Mouse (Mus musculus): Measurements from ENCODE around the gene Ssc4d. TPM values are rescaled to one million over a fixed set of nuclear protein-coding genes. Genes with fewer than 3 reads are reported as not detected.
A peak's percentile ranks its signal among the peaks of the same experiment; 100 is the strongest.

Ssc4d gene
- polyA plus RNA-seq, 1 experiment from 2014 or later: 2.4 TPM

DNA sequence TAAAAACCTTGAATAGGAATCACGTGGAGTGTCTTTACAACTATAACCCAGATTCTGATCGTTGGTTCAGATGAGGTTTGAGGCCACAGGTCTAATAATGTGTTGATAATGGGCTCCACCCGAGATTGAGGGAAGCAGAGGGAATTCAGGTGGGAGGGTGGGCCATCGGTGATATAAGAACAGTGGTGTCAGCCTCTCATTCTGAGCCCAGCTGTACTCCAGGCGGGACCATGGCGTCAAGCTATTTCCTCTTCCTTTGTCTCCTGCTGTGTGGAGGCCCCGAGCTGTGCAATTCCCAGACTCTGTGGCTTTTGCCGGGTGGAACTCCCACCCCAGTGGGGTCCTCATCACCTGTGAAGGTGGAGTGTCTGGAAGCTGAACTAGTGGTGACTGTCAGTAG lies 5.6 kb upstream of the Ssc4d start, which contains the start of gene Zp3:
Zp3 (plus strand) TSS at position 196 of the 400 bp plus-strand sequence.
- in situ Hi-C loops (cut with MboI; ENCODE audit: low pct_unique_long_range_greater_than_20kb): loop anchor here (5.0 kb wide), 2 partner anchors 67 to 207 kb away; no protein-coding TSS in a partner anchor
- no peak for TF ChIP-seq CTCF (IDR thresholded peaks at IDR 0.05)

DNA sequence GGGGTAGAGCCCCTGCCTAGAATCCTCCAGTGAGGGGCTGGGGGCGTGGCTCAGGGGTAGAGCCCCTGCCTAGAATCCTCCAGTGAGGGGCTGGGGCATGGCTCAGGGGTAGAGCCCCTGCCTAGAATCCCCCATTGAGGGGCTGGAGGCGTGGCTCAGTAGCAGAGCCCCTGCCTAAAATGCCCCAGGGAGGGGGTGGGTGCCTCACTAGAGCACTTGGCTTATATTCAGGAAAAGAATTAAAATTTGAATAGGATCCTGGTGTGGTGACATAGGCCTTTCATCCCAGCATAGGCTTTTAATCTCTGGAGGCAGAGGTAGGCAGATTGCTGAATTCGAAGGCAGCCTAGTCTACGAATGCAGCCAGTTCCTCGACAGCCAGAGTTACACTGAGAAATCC lies 5.0 kb upstream of the Ssc4d start:
- CTCF ChIA-PET: interaction anchor here (0.8 to 1.4 kb wide), 2 partner anchors 17 to 66 kb away, joined by 3 read pairs; no protein-coding TSS in a partner anchor
- in situ Hi-C loops (cut with MboI; ENCODE audit: low pct_unique_long_range_greater_than_20kb): no loop called here
- POLR2A ChIA-PET: no interaction called here
- ATAC-seq (no peak), DNase-seq (ENCODE audit: low read depth, low spot score) (no peak)
- H3K27me3 ChIP-seq: no peaks in the 10 kb centered on the region
- no peak for TF ChIP-seq CTCF (IDR thresholded peaks at IDR 0.05)

More for the DNA sequence above, 5.6 kb upstream of the Ssc4d start, which contains the start of gene Zp3:
- DNase-seq (ENCODE audit: low read depth, low spot score): no peak
- ChIA-PET CTCF (interaction anchor here (1.4 kb wide), 1 partner anchor 66 kb away, joined by 3 read pairs; no protein-coding TSS in a partner anchor), POLR2A (interaction anchor here (0.6 kb wide), 1 partner anchor 10 kb away, joined by 4 read pairs; no protein-coding TSS in a partner anchor)
- ATAC-seq: no peak
- no peaks in the 10 kb centered on the region for H3K27me3 ChIP-seq

DNA sequence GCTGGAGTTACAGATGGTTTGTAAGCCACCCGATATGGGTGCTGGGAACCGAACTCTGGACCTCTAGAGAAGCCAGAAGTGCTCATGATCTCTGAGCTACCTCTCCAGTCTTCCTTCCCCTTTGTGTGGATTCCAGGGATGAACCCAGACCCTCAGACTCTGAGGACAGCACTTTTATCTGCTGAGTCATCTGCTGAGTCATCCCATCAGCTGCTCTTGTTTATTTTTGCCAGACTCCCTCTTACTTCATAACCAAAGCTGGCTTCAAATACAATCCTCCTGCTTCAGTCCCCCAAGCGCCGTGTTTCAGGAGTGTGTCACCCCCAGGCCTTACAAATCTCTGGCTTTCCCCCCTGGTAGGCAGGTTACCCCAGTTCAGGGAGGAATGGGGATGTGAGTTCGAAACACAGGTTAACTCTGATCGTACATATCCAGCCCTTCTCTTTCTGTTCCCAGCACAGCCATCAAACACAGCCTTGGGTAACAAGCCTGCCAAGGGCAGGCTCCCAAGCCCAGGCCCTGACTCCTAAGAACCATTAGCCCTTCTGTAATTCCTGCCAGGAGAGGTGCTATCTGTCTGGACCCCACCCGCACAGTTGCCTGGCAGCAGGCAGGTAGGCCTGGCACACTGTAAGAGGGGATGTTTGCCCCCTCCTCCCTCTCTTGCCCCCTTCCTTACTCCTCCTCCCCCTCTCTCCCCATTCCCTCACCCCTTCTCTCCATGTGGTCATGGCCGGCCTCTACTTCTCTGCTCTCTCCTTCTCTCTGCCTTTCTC lies 1.8 kb upstream of the Ssc4d start:
- in situ Hi-C loops (cut with MboI; ENCODE audit: low pct_unique_long_range_greater_than_20kb): no loop called here
- POLR2A ChIA-PET: interaction anchor here (2.7 kb wide), 1 partner anchor 12 kb away, joined by 10 read pairs; no protein-coding TSS in a partner anchor
- TF ChIP-seq CTCF (IDR thresholded peaks at IDR 0.05): no peak
- CTCF ChIA-PET: no interaction called here
- DNase-seq (ENCODE audit: low read depth, low spot score) (peak; percentile 74), ATAC-seq (no peak)
- no peaks in the 10 kb centered on the region for H3K27me3 ChIP-seq

DNA sequence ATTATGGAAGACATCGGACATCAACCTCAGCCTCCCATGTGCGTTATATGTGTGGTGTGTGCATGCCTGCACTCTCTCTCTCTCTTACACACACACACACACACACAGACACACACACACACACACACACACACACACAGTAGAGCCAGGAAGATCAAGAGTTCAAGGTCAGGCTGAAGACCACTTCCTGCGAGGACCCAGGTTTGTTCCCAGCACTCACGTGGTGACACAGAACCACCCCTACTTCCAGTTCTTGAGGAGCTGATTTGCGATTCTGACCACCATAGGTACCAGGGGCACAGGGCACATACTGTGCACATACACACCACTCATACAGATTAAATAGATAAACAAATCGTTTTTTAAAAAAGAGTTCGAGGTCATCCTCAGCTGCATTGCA lies 2.5 kb downstream of the Ssc4d start:
- TF ChIP-seq CTCF (IDR thresholded peaks at IDR 0.05): no peak
- POLR2A ChIA-PET: no interaction called here
- in situ Hi-C loops (cut with MboI; ENCODE audit: low pct_unique_long_range_greater_than_20kb): no loop called here
- H3K27me3 ChIP-seq: no peaks in the 10 kb centered on the region
- ATAC-seq (no peak), DNase-seq (ENCODE audit: low read depth, low spot score) (no peak)
- CTCF ChIA-PET: no interaction called here

DNA sequence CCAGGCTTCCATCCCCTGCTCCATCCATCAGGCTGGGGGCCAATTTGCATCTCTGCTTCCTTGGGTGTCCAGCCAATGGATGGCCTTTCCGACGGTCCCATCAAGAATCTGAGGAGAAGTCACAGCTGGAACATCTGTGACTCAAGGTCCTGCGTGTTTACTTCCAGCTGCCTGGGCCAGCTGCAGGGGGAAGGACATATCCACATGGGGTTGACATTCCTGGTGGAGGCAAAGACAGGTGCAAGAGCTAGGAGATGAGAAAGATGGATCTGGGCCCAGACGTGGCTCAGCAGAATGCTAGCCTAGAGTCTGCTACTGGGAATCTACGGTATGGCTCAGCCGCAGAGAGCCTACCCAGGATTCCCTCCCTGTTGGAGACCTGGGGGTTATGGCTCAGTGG lies 4.1 kb downstream of the Ssc4d start:
- CTCF ChIA-PET: interaction anchor here (0.8 to 1.6 kb wide), 4 partner anchors 12 to 93 kb away, joined by 3 to 4 read pairs (median 3); no protein-coding TSS in a partner anchor
- POLR2A ChIA-PET: no interaction called here
- no peak for TF ChIP-seq CTCF (IDR thresholded peaks at IDR 0.05)
- no peak for DNase-seq (ENCODE audit: low read depth, low spot score)
- H3K27me3 ChIP-seq: no peaks in the 10 kb centered on the region
- in situ Hi-C loops (cut with MboI; ENCODE audit: low pct_unique_long_range_greater_than_20kb): no loop called here
- no peak for ATAC-seq

DNA sequence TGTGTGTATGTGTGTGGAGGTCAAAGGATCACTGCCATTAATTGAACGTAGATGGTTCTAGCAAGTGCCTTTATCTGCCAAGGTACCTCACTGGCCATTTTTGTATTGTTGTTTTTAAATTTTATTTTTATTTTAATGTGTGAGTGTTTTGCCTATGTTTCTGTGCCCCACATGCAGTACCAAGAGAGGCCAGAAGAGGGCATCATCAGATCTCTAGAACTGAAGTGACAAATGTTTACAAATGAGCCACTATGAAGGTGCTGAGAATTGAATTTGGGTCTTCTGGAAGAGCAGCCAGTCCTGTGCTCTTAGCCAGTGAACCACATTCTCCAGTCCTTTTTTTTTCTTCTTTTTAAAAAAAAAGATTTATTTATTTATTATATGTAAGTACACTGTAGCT lies 5.5 kb downstream of the Ssc4d start:
- ATAC-seq: no peak

DNA sequence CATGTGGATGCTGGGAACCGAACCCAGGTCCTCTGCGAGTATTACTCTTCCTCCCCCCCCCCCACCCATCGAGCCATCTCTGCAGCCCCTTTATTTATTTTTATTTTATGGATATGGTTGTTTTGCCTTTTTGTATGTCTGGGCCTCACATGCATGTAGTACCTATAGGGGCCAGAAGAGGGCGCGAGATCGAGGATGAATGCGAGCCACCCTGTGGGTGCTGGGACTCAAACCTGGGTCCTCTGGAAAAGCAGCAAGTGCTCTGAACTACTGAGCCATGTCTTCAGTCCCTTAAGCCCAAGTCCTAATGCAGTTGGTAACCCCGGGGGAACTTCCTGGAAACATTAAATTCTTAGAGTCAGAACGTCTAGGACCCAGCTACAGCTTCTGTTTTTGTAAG lies 7.5 kb downstream of the Ssc4d start:
- H3K27me3 ChIP-seq: no peaks in the 10 kb centered on the region
- no peak for ATAC-seq
- no peak for TF ChIP-seq CTCF (IDR thresholded peaks at IDR 0.05)
- DNase-seq (ENCODE audit: low read depth, low spot score): no peak
- CTCF ChIA-PET: interaction anchor here (0.8 to 1.5 kb wide), 4 partner anchors 11 to 89 kb away, joined by 3 to 5 read pairs (median 4); no protein-coding TSS in a partner anchor
- POLR2A ChIA-PET: interaction anchor here (0.6 kb wide), 1 partner anchor 25 kb away, joined by 6 read pairs; no protein-coding TSS in a partner anchor
- in situ Hi-C loops (cut with MboI; ENCODE audit: low pct_unique_long_range_greater_than_20kb): no loop called here

More for the DNA sequence above, 5.5 kb downstream of the Ssc4d start:
- ChIA-PET CTCF (interaction anchor here (1.2 to 1.6 kb wide), 3 partner anchors 13 to 92 kb away, joined by 3 read pairs; no protein-coding TSS in a partner anchor), POLR2A (no interaction called here)
- no peaks in the 10 kb centered on the region for H3K27me3 ChIP-seq
- DNase-seq (ENCODE audit: low read depth, low spot score): no peak
- TF ChIP-seq CTCF (IDR thresholded peaks at IDR 0.05): no peak
- in situ Hi-C loops (cut with MboI; ENCODE audit: low pct_unique_long_range_greater_than_20kb): no loop called here

DNA sequence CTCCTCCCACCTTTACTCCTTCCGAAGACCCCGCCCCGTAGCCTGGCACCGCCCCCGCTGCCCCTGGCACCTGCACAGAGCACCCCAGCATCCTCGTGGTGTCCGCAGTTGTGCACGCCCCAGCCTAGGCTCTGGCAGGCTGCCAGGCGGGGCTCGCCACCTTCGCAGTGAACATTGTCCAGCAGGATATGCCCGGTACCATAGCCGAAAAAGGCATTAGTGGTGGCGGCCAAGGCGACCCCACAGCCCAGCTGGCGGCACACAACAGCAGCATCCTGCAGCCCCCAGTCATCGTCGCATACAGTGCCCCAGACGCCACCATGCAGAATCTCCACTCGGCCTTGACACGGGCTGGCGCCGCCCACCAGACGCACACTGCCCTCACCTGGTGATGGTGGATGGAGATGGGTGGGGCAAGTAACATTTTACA lies 8.8 kb downstream of the Ssc4d start:
- POLR2A ChIA-PET: interaction anchor here (2.6 kb wide), 1 partner anchor 10 kb away, joined by 10 read pairs; the partner anchor contains the start of gene Ssc4d
- CTCF ChIA-PET: no interaction called here
- no peak for ATAC-seq

DNA sequence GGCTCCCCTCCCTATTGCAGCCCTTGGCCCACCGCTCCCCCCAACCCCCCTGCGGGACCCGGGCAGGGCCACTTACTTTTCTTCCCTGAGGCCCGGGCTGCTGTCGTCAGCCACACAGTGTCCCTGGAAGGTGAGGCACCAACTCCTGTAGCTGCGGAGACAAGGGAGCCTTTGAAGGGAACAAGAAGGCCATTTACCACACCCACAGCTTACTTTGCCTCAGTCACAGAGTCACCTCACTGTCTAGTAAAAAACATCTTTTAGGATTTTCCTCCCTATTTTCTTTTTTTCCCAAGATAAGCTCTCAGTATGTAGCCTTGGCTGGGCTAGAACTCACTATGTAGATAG lies 11.1 kb downstream of the Ssc4d start:
- DNase-seq (ENCODE audit: low read depth, low spot score) (no peak), ATAC-seq (no peak)
- in situ Hi-C loops (cut with MboI; ENCODE audit: low pct_unique_long_range_greater_than_20kb): no loop called here
- ChIA-PET POLR2A (interaction anchor here (0.6 to 2.6 kb wide), 4 partner anchors 10 to 132 kb away, joined by 3 to 10 read pairs (median 4); partner anchors contain the start of gene Ssc4d), CTCF (interaction anchor here (1.0 to 1.5 kb wide), 4 partner anchors 11 to 85 kb away, joined by 3 to 10 read pairs (median 3); no protein-coding TSS in a partner anchor)
- no peaks in the 10 kb centered on the region for H3K27me3 ChIP-seq
- no peak for TF ChIP-seq CTCF (IDR thresholded peaks at IDR 0.05)

More for the DNA sequence above, 8.8 kb downstream of the Ssc4d start:
- in situ Hi-C loops (cut with MboI; ENCODE audit: low pct_unique_long_range_greater_than_20kb): no loop called here
- no peak for TF ChIP-seq CTCF (IDR thresholded peaks at IDR 0.05)
- H3K27me3 ChIP-seq: no peaks in the 10 kb centered on the region
- DNase-seq (ENCODE audit: low read depth, low spot score): no peak

DNA sequence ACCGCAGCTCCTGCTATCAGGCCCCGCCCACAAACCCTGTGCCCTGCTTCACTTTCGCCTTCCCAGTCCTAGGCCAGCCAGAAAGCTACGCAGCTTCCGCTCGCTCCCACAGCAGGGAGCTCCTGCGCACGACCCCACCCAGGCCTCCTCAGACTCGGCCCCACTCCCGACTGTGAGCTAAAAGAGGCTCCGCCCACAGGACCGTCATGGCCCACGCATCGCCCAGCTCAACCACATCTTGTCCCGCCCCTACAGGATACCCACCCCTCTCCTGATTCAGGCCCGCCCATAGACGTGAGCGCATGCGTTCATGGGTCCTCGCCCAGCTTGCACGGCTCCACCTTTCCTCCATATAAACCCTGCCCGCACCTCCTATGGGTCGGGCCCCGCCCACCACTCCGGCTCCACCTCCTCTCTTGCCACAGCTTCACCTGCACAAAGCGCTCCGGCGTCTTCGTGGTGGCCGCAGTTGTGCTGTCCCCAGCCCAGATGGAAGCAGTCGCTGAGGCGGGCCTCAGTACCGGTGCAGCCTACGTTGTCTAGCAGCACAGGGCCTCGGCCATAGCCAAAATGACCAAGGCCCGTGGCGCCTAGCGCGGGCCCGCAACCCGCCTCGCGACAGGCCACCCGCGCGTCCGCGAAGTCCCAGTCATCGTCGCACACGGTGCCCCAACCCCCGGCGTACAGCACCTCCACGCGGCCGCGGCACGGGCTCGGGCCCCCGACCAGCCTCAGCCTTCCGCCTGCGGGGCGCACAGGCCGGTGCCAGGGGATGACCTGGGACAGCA lies 11.6 kb downstream of the Ssc4d start:
- peak; percentile 83 for ATAC-seq
- TF ChIP-seq CTCF (IDR thresholded peaks at IDR 0.05): no peak
- H3K27me3 ChIP-seq: no peaks in the 10 kb centered on the region
- CTCF ChIA-PET: interaction anchor here (1.0 to 1.5 kb wide), 5 partner anchors 10 to 85 kb away, joined by 3 to 10 read pairs (median 3); partner anchors contain the start of gene Ywhag
- peak; percentile 99 for DNase-seq (ENCODE audit: low read depth, low spot score)
- in situ Hi-C loops (cut with MboI; ENCODE audit: low pct_unique_long_range_greater_than_20kb): no loop called here
- POLR2A ChIA-PET: no interaction called here
